Mouse (Mus musculus) C2C12 (cell line): ENCODE data around the gene Ttc41. TPM values are rescaled to one million over a fixed set of nuclear protein-coding genes. Genes with fewer than 3 reads are reported as not detected.

ENCODE experiments used
- H3K27me3 ChIP-seq: one replicate; pipeline ENCODE4 v1.6.1; 2011; ENCODE audit not compliant: control insufficient read depth, insufficient read depth, insufficient read length
- H3K36me3 ChIP-seq: one replicate; pipeline ENCODE4 v1.6.1; 2011; ENCODE audit not compliant: control insufficient read depth, insufficient read depth
- H3K4me3 ChIP-seq: one replicate; pipeline ENCODE4 v1.5.1; 2011; ENCODE audit warnings: mild to moderate bottlenecking, control low read depth; ENCODE audit not compliant: poor library complexity, insufficient read depth, severe bottlenecking
- H3K79me2 ChIP-seq: one replicate; pipeline ENCODE4 v1.6.1; 2011; ENCODE audit not compliant: control insufficient read depth, insufficient read depth
- H3K79me3 ChIP-seq: one replicate; pipeline ENCODE4 v1.6.1; 2011; ENCODE audit warnings: low read depth, control low read depth
- H3ac ChIP-seq: one replicate; pipeline ENCODE3; 2011; ENCODE audit warnings: low read depth; ENCODE audit not compliant: control insufficient read depth, insufficient read length
- CEBPB ChIP-seq: IDR thresholded peaks from one replicate; pipeline ENCODE4 v1.6.1; 2011; ENCODE audit warnings: low read depth, mild to moderate bottlenecking, control low read depth, moderate library complexity
- CTCF ChIP-seq: IDR thresholded peaks from one replicate; pipeline ENCODE4 v1.5.1; 2011; ENCODE audit not compliant: control insufficient read depth, insufficient read depth, insufficient read length
- FOSL1 ChIP-seq: IDR thresholded peaks from one replicate; pipeline ENCODE4 v1.8.0; 2011; ENCODE audit warnings: mild to moderate bottlenecking, low read length; ENCODE audit not compliant: poor library complexity, insufficient read depth, severe bottlenecking
- MAX ChIP-seq: IDR thresholded peaks from one replicate; pipeline ENCODE4 v1.6.1; 2011; ENCODE audit warnings: mild to moderate bottlenecking, control low read depth
- MYOD1 ChIP-seq: IDR thresholded peaks from one replicate; pipeline ENCODE4 v1.6.1; 2011; ENCODE audit warnings: low read depth; ENCODE audit not compliant: control insufficient read depth, insufficient read length
- MYOG ChIP-seq: IDR thresholded peaks from one replicate; pipeline ENCODE4 v1.6.1; 2011; ENCODE audit not compliant: control insufficient read depth, insufficient read length; ENCODE audit errors: extremely low read depth
- USF1 ChIP-seq: IDR thresholded peaks from one replicate; pipeline ENCODE4 v1.6.1; 2011; ENCODE audit warnings: low read depth, mild to moderate bottlenecking, control low read depth, moderate library complexity
- polyA plus RNA-seq: library from polyadenylated mRNA; unstranded; fragments of >200 nt; fragmentation: generic; extraction: Trizol; gene quantifications from one replicate; pipeline ENCODE4 v1.2.1, GENCODE M21; 2012; ENCODE audit warnings: missing spikeins

Gene Ttc41
- polyA plus RNA-seq, 1 experiment: 0.35 TPM

GRCm38 (mm10) chr10:86782656-86783055 is 77.0 kb downstream of the Ttc41 start:
- TF ChIP-seq MAX (no peak), MYOD1 (no peak), CEBPB (no peak), MYOG (no peak), USF1 (no peak), CTCF (no peak), FOSL1 (no peak)
- no peak overlapping the region for H3ac ChIP-seq

GRCm38 (mm10) chr10:86783561-86783960 is 78.0 kb downstream of the Ttc41 start:
- Histone ChIP-seq H3K27me3 (no peaks in the 10 kb centered on the region), H3K79me3 (peaks cover 91% of the 10 kb centered on the region)
- TF ChIP-seq FOSL1 (no peak), USF1 (no peak), MYOD1 (no peak), CEBPB (no peak), MYOG (no peak), CTCF (no peak), MAX (no peak)

More at GRCm38 (mm10) chr10:86782656-86783055, 77.0 kb downstream of the Ttc41 start:
- peaks cover 82% of the 10 kb centered on the region for H3K79me3 ChIP-seq
- H3K36me3 ChIP-seq: no peaks in the 10 kb centered on the region
- no peak overlapping the region for H3K4me3 ChIP-seq
- no peaks in the 10 kb centered on the region for H3K27me3 ChIP-seq
- H3K79me2 ChIP-seq: peaks cover 88% of the 10 kb centered on the region

GRCm38 (mm10) chr10:86784126-86784675 is 78.6 kb downstream of the Ttc41 start:
- H3K4me3 ChIP-seq: no peak overlapping the region
- peaks cover 97% of the 10 kb centered on the region for H3K79me3 ChIP-seq
- TF ChIP-seq CEBPB (no peak), MAX (no peak), USF1 (no peak), FOSL1 (no peak), MYOD1 (no peak), MYOG (no peak), CTCF (no peak)
- H3ac ChIP-seq: no peak overlapping the region
- no peaks in the 10 kb centered on the region for H3K36me3 ChIP-seq
- H3K27me3 ChIP-seq: no peaks in the 10 kb centered on the region
- H3K79me2 ChIP-seq: peaks cover 100% of the 10 kb centered on the region

More at GRCm38 (mm10) chr10:86783561-86783960, 78.0 kb downstream of the Ttc41 start:
- H3K4me3 ChIP-seq: no peak overlapping the region
- H3K36me3 ChIP-seq: no peaks in the 10 kb centered on the region
- H3K79me2 ChIP-seq: peaks cover 97% of the 10 kb centered on the region
- H3ac ChIP-seq: no peak overlapping the region

GRCm38 (mm10) chr10:86785396-86785795 is 79.8 kb downstream of the Ttc41 start:
- peaks cover 100% of the 10 kb centered on the region for H3K79me2 ChIP-seq
- no peaks in the 10 kb centered on the region for H3K36me3 ChIP-seq
- peaks cover 97% of the 10 kb centered on the region for H3K79me3 ChIP-seq
- TF ChIP-seq FOSL1 (no peak), USF1 (no peak), CTCF (no peak), MYOD1 (no peak), CEBPB (no peak), MAX (no peak), MYOG (no peak)
- no peak overlapping the region for H3K4me3 ChIP-seq
- no peaks in the 10 kb centered on the region for H3K27me3 ChIP-seq
- H3ac ChIP-seq: no peak overlapping the region

- Histone ChIP-seq H3K36me3 (peaks cover 3% of the 10 kb centered on the region), H3K27me3 (no peaks in the 10 kb centered on the region), H3ac (no peak overlapping the region), H3K4me3 (no peak overlapping the region), H3K79me3 (peaks cover 97% of the 10 kb centered on the region), H3K79me2 (peaks cover 100% of the 10 kb centered on the region)
- TF ChIP-seq FOSL1 (no peak), MYOG (no peak), CEBPB (no peak), MYOD1 (no peak), CTCF (no peak), MAX (no peak), USF1 (no peak)
Observed at GRCm38 (mm10) chr10:86786083-86786482, 80.5 kb downstream of the Ttc41 start.
